Mouse (Mus musculus): ENCODE measurements at regions not wholly inside any gene's neighbourhood (a gene's known extent, or its start where the extent isn't known, plus 50 kb on each side); places are given as distances from the start of the nearest gene placed in this dataset.

GRCm38 (mm10) chr5:7454896-7455295 lies 110.3 kb upstream of the Zfp804b start:
- TF ChIP-seq EP300 (IDR thresholded peaks at IDR 0.05; ENCODE audit: insufficient read depth, low read depth, low read length) (no peak), CTCF (IDR thresholded peaks at IDR 0.05; ENCODE audit: low read depth, low read length) (no peak), POLR2A (IDR thresholded peaks at IDR 0.05; ENCODE audit: insufficient read depth, low read length) (no peak)
